Mouse (Mus musculus) spleen, adult 2 months (tissue): ENCODE data around the gene Usp47.

ENCODE experiments used
- CTCF ChIP-seq: fragments of 200-500 bp; IDR thresholded peaks from 2 replicates; pipeline ENCODE4 v1.5.1; 2011; ENCODE audit warnings: mild to moderate bottlenecking, inconsistent platforms; ENCODE audit not compliant: insufficient read depth, insufficient read length, insufficient replicate concordance; ENCODE audit errors: extremely low read depth
- POLR2A ChIP-seq: fragments of 200-500 bp; IDR thresholded peaks from 2 replicates; pipeline ENCODE4 v1.6.1; 2011; ENCODE audit warnings: low read depth, low read length, inconsistent platforms

DNA sequence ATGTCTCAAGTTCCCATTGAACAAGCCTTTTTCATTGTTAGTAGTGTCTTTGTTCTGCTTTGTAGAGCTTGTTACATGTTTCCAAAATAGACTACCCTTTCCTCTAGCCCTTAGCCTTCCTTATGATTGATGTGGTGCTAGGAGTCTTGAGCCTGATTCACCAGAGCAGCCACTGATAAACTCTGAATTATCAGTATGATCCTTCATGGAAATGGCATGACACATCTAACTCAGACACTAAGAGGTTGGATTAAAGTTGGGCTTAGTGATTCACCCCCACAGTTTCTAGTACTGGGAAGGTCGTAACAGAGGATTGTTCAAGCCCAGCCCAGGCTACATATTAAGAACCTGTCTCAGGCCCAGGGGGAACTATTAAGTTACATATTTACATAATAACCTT lies 59.3 kb downstream of the Usp47 start:
- TF ChIP-seq POLR2A (no peak), CTCF (no peak)
